8 mouse cellular contexts compared by ENCODE assay signal in the genomic region with DNA sequence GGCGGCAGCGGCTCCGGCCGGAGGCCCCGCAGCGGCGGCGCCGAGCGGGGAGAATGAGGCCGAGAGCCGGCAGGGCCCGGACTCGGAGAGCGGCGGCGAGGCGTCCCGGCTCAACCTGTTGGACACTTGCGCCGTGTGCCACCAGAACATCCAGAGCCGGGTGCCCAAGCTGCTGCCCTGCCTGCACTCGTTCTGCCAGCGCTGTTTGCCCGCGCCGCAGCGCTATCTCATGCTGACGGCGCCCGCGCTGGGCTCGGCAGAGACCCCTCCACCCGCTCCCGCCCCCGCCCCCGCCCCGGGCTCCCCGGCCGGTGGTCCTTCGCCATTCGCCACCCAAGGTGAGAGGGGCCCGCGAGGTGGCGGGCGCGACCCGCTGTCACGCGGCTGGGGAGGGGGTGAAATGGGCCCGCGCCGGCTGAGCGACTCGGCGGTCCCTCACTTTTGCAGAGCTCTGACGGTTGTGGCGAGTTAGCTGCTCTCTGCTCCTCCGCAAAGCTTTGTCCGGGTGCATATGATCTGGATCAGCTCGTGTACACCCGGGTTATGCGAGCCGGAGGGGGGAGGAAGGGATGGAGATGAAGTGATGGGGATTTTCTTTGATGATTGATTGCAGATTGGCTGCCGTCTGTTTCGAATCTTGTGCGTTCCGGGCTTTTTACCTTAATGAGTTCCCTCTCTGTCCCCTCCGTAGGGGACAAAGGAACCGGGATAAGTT. TPM values are rescaled to one million over a fixed set of nuclear protein-coding genes. Genes with fewer than 3 reads are reported as not detected.
DNase-seq lines count a peak whose midpoint lies in the region; ATAC-seq and TF ChIP-seq lines count a peak whose summit lies in the region.

No protein-coding gene starts in this region.

- no peak; the same call in none of the 2 replicates for TF ChIP-seq RAD21 in CH12.LX (IDR thresholded peaks at IDR 0.05; ENCODE audit: low read depth, low read length)

- peaks cover 0 to 7% of the 10 kb centered on the region in 2 experiments; a peak in 2 of 4 replicates for H3K4me1 ChIP-seq in CH12.LX (ENCODE audit: control insufficient read depth in 1 of 2, insufficient read depth in 2 of 2)
- H3K4me1 ChIP-seq in bone marrow macrophage, adult 2 months (ENCODE audit: control insufficient read depth, insufficient read depth, low read length), result peaks cover 6% of the 10 kb centered on the region
- no peaks in the 10 kb centered on the region for H3K4me1 ChIP-seq in forebrain, embryonic 16.5 days (replicated peaks; ENCODE audit: control insufficient read depth, insufficient read depth, low read length)

- peaks cover 48% of the 10 kb centered on the region for H3K79me2 ChIP-seq in CH12.LX (replicated peaks; ENCODE audit: control insufficient read depth, extremely low read depth, insufficient read depth, poor library complexity, severe bottlenecking)

- in situ Hi-C loops in CH12.LX (cut with MboI; ENCODE audit: low pct_ligation_motif_present, low pct_unique_long_range_greater_than_20kb, low sequenced_read_pairs), result loop anchor here (25.0 kb wide), 1 partner anchor 284 kb away; no protein-coding TSS in a partner anchor

- no peaks in the 10 kb centered on the region for H3K27me3 ChIP-seq in CH12.LX (replicated peaks)
- H3K27me3 ChIP-seq in forebrain, embryonic 16.5 days (replicated peaks; ENCODE audit: control insufficient read depth, insufficient read depth, low read length), result no peaks in the 10 kb centered on the region

- peak; percentile 58 for DNase-seq in CH12.LX (ENCODE audit: extremely low read depth)
- DNase-seq in heart, postnatal 25 days (ENCODE audit: low spot score), result peak; percentile 39
- peak; percentile 11 to 22 for DNase-seq in layer of hippocampus, adult 8-10 months (ENCODE audit: low spot score in 2 of 2)
- DNase-seq in lung, postnatal 10 days, result peak; percentile 66
- DNase-seq in ovary, postnatal 36 days (ENCODE audit: low spot score), result peak; percentile 55
- DNase-seq in thymus, postnatal 25 days, result peak; percentile 78

- H3K4me3 ChIP-seq in CH12.LX (replicated peaks in 1 of 3; ENCODE audit: low read depth in 2 of 3, low read length in 2 of 3, poor library complexity in 1 of 3), result peak overlapping the region; percentile 78 to 94 (median 80)
- peak overlapping the region; percentile 93 for H3K4me3 ChIP-seq in bone marrow macrophage, adult 2 months (ENCODE audit: insufficient read depth, low read length)
- H3K4me3 ChIP-seq in forebrain, embryonic 16.5 days (replicated peaks; ENCODE audit: low read length), result peak overlapping the region; percentile 70

- H3K9ac ChIP-seq in CH12.LX (ENCODE audit: insufficient read depth, low read depth), result peak overlapping the region; percentile 96
- peak overlapping the region; percentile 92 for H3K9ac ChIP-seq in forebrain, embryonic 16.5 days (replicated peaks; ENCODE audit: low read depth, low read length)

- no peak for TF ChIP-seq EP300 in CH12.LX (IDR thresholded peaks at IDR 0.05; ENCODE audit: low read length)

- ATAC-seq in forebrain, embryonic 16.5 days, result peak; percentile 56

- peak; percentile 27; the same call in 1 of the 2 replicates for TF ChIP-seq POLR2A in CH12.LX (IDR thresholded peaks at IDR 0.05; ENCODE audit: low read depth, low read length)
- TF ChIP-seq POLR2A in bone marrow macrophage, adult 2 months (IDR thresholded peaks at IDR 0.05; ENCODE audit: borderline replicate concordance, low read depth, low read length), result no peak

- TF ChIP-seq CTCF in CH12.LX (conservative IDR thresholded peaks at IDR 0.05 in 1 of 2, IDR thresholded peaks at IDR 0.05 in 1 of 2; ENCODE audit: low read depth in 2 of 2, low read length in 2 of 2), result 0 out of 4 replicates have a peak, but pooled peaks of 1 of the 2 experiments have one; percentile 5
- TF ChIP-seq CTCF in bone marrow macrophage, adult 2 months (IDR thresholded peaks at IDR 0.05; ENCODE audit: low read depth, low read length), result no peak

- under 1% methylated on average over 64 of the region's 70 CpGs for WGBS in forebrain, embryonic 16.5 days

- H3K36me3 ChIP-seq in CH12.LX (replicated peaks in 1 of 2; ENCODE audit: control insufficient read depth in 1 of 2, insufficient read depth in 1 of 2, low read length in 1 of 2), result peaks cover 6 to 13% of the 10 kb centered on the region in 2 experiments
- H3K36me3 ChIP-seq in forebrain, embryonic 16.5 days (ENCODE audit: control insufficient read depth, insufficient read depth), result peaks cover 3% of the 10 kb centered on the region; the same call in 1 of the 2 replicates

- no peak overlapping the region for H3K4me2 ChIP-seq in CH12.LX (ENCODE audit: insufficient read depth, low read depth, poor library complexity, severe bottlenecking)
- peak overlapping the region; percentile 50 for H3K4me2 ChIP-seq in forebrain, embryonic 16.5 days (ENCODE audit: low read length)

- intact Hi-C loops in heart, postnatal 25 days (cut with DNase I), result loop anchor here (5.0 to 10.0 kb wide), 3 partner anchors 71 to 279 kb away; no protein-coding TSS in a partner anchor

- H3K27ac ChIP-seq in CH12.LX (ENCODE audit: insufficient read depth, low read depth), result peak overlapping the region; percentile 90
- H3K27ac ChIP-seq in bone marrow macrophage, adult 2 months (ENCODE audit: insufficient read depth, low read depth, low read length), result peak overlapping the region; percentile 84
- peak overlapping the region; percentile 98 for H3K27ac ChIP-seq in forebrain, embryonic 16.5 days (ENCODE audit: low read length)

- H3K9me3 ChIP-seq in CH12.LX (replicated peaks; ENCODE audit: low read length), result peaks cover 33% of the 10 kb centered on the region
- peaks cover 31% of the 10 kb centered on the region for H3K9me3 ChIP-seq in forebrain, embryonic 16.5 days (ENCODE audit: control insufficient read depth, low read length)

- dilution Hi-C loops in CH12.LX (cut with MboI; ENCODE audit: extremely low pct_ligation_motif_present, extremely low pct_unique_long_range_greater_than_20kb, low sequenced_read_pairs), result no loop called here

TF ChIP-seq in CH12.LX, 34 proteins besides CTCF, POLR2A, EP300 and RAD21:
- no peak for TF ChIP-seq USF1 (IDR thresholded peaks at IDR 0.05; ENCODE audit: low read depth, low read length)
- 0 out of 2 replicates have a peak, but pooled peaks have one; percentile 9 for TF ChIP-seq ELF1 (IDR thresholded peaks at IDR 0.05; ENCODE audit: low read depth, low read length)
- TF ChIP-seq MAFK (IDR thresholded peaks at IDR 0.05; ENCODE audit: insufficient replicate concordance, low read length), result no peak
- 0 out of 2 replicates have a peak, but pooled peaks have one; percentile 27 for TF ChIP-seq BHLHE40 (IDR thresholded peaks at IDR 0.05; ENCODE audit: low read depth, low read length)
- no peak for TF ChIP-seq JUN (IDR thresholded peaks at IDR 0.05; ENCODE audit: insufficient read depth, low read depth, low read length)
- TF ChIP-seq SIN3A (IDR thresholded peaks at IDR 0.05; ENCODE audit: low read length), result peak; percentile 68
- no peak for TF ChIP-seq PAX5 (IDR thresholded peaks at IDR 0.05; ENCODE audit: low read length)
- no peak for TF ChIP-seq CHD1 (IDR thresholded peaks at IDR 0.05; ENCODE audit: low read depth, low read length)
- TF ChIP-seq MYC (IDR thresholded peaks at IDR 0.05; ENCODE audit: low read depth, low read length), result no peak
- peak; percentile 66 for TF ChIP-seq UBTF (IDR thresholded peaks at IDR 0.05; ENCODE audit: low read depth, low read length)
- TF ChIP-seq GABPA (IDR thresholded peaks at IDR 0.05; ENCODE audit: insufficient replicate concordance, low read depth, low read length), result no peak

RNA-seq across cellular contexts. Expression of a gene that starts 0.7 kb away (rescaled TPM):
- total RNA-seq in CH12.LX (2012; rRNA removed) (23.2 and 23.7 TPM in 2 replicates), CH12.LX (2014; rRNA removed) (35.7 and 40.2 TPM in 2 replicates)
- 28.4 and 31.7 TPM in 2 replicates for polyA plus RNA-seq in CH12.LX (2012; ENCODE audit: insufficient read length, low read depth)
- polyA plus RNA-seq in bone marrow macrophage, adult 2 months (2012; ENCODE audit: insufficient read depth, insufficient read length, missing spikeins), result 18.7 and 20.1 TPM in 2 replicates
- polyA plus RNA-seq in forebrain, embryonic 16.5 days (2015; fragmentation: Nextera tagmentation; extraction: Ambion mirVana), result 15.1 and 15.6 TPM in 2 replicates
- total RNA-seq in heart, postnatal 25 days (2021), result 10 to 100 TPM; 29.0 to 33.9 TPM
- total RNA-seq in layer of hippocampus, adult 8-10 months (2022), result 10 to 100 TPM; 35.4 to 38.9 (median 38.2) TPM

Comparison
In these comparisons a context has a peak if more than half of its experiments do, and no peak if none do; other contexts are left out.
1. Peak in every context shown above with its lines: DNase-seq, ATAC-seq, H3K4me3 ChIP-seq and H3K27ac ChIP-seq.
2. DNase-seq: peak in every context shown above with its lines; median percentile 78 in thymus, postnatal 25 days; 66 in lung, postnatal 10 days; 58 in CH12.LX; 55 in ovary, postnatal 36 days; 39 in heart, postnatal 25 days; 16 in layer of hippocampus, adult 8-10 months.